Mouse (Mus musculus) layer of hippocampus, postnatal 10 days (tissue): ENCODE results near the gene Galns. TPM values are rescaled to one million over a fixed set of nuclear protein-coding genes. Genes with fewer than 3 reads are reported as not detected.
A peak's percentile ranks its signal among the peaks of the same experiment; 100 is the strongest.
"Not testable (repeated sequence)": the region's sequence is repeated elsewhere in the genome, so short reads cannot be mapped to it uniquely, and the experiment has no call there.

Experiments used
- DNase-seq, 2 experiments: peaks; one replicate each; pipeline ENCODE4 v3.0.0; 2021; ENCODE audit warnings: low spot score in 2 of 2
- total RNA-seq, 2 experiments: library from RNA; stranded (reverse); gene quantifications; 2 replicates each; pipeline ENCODE4 v1.2.3; 2021

Gene Galns
- total RNA-seq, 2 experiments from 2014 or later: 10.6 to 10.7 TPM

DNA sequence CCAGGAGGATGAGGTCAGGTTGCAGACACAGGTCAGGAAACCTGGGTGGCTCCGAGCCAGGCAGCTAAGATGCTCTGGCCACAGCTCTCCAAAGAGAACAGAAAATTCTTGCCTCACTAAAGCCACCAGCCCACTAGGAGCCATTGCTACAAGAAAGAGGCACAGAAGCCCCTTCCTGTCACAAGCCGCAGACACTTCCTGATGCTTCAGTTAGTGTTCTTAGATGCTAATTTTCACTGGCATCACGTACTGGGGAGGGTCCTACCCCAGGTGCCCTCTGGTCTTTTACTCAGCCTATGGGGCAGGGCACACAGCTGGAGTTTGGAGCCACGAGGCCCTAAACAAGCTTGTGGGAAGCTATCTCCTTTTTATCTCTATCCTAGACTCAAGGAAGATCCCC lies 15.2 kb downstream of the Galns start:
- no peak for DNase-seq

DNA sequence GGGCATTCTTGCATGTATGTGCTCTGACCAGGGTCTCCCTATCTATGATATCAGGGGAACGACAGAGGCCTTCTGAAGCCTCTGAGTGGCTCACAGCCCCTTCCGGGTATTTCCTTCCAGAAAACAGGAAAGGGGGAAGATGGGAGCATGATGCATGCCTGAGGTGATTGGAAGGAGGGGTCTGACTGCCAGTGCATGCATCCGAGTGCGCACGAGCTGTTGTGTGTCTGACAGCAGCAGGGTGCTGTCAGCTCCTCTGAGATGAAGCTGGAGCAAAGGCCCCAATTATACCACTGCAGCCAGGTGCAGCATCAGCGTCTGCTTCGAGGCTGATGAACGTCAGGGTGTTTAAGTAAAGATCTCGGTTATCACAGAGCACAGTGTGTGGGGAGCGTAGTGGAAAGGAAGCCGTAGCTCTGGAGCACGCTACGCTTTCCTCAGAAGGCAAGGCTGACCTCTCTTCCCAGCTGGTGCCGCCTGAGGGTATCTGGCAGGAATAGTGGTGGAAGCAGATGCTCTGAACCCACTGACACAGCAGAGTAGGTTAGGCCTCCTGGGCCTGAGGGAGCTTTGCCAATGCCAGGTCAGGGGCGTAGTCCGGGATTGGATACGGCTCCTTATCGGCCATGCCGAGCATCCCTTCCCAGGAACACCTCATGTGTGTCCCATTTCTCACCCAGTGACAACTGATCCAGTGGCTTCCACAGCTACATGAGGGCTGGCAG lies 17.3 kb downstream of the Galns start:
- DNase-seq: no peak

DNA sequence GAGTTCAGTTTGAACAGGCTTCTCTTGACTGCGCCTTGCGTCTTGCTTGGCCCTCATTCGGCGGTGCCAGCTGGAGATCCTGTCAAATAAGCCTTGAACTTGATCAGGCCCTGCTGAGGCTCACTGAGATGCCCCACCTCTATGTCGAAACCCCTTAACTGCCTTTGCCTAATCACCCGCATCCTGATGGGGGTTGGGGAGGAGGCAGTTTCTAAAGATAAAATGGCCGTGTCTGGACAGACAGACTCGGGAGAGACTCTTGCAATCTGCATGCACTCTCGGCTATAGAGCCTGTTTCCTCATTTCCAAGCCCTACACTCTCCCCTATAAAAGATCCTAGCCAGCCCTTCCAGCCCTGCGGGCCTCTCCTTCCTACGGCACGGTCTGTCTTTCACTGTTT lies 18.0 kb downstream of the Galns start:
- no peak for DNase-seq

DNA sequence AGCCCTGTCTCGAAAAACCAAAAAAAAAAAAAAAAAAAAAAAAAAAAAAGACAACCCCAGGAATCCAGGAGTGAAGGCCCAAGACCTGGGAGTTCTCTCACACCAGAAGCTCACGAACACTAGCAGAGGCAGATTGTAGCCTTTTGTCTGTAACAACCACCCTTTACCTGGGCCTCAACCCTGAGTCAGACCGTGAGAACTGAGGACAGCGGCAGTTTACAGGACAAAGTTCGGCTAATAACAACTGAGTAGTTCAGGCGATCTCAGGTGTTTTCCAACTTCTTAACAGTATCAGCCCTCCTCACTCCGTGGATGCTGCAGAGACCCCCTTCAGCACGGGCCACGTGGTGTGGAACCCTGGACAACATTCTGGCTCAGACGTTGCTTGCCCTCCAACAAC lies 24.5 kb downstream of the Galns start:
- no peak for DNase-seq

DNA sequence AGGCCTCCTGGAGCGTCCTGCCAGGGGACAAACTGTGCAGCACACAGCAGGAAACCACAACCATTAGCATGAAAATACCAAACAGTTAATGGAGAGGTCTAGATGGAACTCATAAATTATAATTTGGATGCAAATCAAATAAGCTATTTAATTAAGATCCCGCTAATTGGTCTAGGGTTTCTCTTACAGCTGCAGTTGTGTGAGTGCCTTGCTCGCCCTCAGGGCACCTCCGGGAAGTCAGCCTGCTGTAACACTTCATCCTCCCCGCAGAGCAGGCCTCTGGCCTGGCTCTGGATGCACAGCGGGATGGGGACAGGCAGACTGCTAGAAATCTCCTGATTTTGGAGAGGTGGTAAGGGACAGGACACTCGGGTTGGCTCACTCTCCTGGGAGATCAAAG lies 25.1 kb downstream of the Galns start:
- no peak for DNase-seq

DNA sequence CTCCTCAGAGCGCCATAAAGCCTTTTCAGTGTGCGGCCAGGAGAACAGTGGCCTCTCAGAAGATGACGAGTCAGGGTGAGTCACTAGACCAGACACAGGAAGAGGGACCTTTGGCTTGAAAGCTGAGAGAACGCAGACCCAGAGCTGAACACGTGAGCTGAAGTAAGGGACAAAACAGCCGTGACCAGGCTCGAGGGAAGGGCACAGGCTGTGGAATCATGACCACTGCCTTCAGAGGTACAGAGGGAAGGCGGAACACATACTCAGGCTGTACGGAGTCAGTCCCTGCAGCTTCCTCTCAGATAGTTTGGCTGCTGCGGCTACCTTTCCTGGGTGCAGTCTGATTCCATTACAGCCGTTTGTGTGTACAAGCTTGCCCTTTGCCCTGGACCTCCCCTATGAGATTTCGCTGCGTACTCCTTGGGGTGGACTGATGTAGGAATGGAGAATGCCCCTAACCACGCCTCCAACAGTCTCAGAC lies 25.8 kb downstream of the Galns start:
- no peak for DNase-seq

DNA sequence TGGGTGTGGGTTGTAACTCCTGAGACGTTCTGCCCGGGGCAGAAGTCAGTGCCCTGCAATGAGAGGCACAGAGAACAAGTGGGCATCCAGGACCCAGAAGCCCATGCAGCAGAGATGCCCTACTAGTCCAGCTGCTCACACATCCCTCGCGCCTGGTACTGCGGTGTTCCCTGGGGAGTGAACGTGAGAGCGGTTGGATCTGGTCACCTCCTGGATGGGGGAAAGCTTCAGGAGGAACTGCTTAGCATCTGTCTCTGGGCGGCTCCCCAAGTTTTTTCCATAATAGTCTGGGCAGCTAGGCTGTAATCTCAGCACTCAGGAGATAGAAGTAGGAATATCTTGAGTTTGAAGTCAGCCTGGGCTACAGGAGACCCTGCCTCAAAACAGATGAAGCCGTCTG lies 26.3 kb downstream of the Galns start:
- no peak for DNase-seq

DNA sequence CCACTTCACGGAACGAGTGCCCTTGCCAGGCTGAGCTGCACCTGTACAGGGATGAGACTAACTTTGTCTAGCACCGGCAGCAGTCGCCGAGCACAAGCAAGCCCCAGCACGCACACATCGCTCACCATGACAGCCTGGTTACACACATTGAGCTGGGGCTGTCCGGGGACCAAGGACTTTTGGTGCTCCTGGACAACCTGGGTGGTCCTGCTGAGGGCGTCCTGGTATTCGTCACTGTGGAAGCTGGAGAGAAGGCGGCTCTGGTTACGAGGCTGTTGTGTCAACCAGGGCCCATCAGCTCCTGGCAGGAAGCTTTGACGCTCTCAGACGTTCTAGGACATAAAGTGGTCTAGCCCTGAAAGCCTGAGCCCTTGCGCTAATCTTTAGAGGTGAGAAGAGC lies 30.3 kb downstream of the Galns start:
- no peak for DNase-seq

DNA sequence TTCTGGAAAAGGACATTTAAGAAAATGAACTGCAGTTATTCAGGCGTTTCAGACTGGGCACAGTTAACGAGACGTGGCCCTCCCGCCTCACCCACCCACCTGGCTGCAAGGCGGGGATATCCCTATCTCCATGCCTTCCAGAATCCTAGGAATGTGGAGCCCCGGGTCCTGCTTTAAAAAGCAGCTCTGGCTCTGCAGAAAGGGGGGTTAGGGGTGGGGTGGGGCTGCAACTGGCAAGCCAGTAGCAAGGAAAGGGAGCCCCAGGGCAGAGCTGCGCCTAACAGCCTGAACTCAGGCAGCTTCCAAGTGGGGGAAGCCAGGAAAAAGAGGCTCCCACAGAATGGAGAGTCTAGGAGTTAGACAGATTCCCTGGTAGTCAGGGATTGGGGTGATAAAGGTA lies 32.1 kb downstream of the Galns start:
- DNase-seq: no peak

DNA sequence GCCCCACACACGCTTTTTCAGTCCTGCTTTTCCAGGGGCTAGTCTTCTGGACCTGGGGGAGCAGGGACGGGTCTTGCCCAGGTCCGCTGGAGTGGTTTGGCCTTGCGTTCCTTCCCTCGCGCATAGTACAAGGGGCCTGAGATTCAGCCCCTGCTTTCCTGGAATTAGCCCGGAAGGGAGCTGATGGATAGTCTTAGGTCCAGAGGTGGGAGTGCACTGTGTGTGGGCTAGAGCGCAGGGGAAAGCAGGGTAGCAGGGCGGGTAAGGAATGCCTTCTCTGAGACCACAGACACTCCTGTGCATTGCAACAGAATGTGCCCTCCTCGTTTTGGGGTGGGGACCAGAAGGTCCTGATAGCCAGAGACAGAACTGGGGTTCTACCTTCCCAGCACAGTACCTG lies 34.1 kb downstream of the Galns start:
- DNase-seq: no peak

DNA sequence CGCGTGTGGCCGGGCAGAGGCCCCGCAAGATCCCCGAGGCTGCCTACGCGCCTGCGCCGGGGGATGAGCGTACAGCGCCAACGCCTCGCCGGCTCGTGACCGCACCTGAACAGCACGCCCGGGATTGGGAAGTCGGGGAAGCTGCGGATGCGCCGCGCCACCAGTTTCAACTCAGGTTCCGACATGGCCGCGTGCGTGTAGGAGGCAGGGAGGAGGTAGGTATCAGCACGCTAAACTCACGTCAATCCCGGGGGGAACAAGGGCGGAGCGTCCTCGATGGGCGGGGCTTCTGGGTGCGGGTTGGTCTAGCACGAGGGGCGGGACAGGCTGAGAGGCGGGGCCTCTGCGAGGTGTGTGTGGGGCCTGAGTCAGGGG lies 34.6 kb downstream of the Galns start, which contains the start of gene Aprt:
Gene Aprt (minus strand): TSS at position 262 of the 375 bp plus-strand sequence.
- DNase-seq: peak; percentile 89 to 92

DNA sequence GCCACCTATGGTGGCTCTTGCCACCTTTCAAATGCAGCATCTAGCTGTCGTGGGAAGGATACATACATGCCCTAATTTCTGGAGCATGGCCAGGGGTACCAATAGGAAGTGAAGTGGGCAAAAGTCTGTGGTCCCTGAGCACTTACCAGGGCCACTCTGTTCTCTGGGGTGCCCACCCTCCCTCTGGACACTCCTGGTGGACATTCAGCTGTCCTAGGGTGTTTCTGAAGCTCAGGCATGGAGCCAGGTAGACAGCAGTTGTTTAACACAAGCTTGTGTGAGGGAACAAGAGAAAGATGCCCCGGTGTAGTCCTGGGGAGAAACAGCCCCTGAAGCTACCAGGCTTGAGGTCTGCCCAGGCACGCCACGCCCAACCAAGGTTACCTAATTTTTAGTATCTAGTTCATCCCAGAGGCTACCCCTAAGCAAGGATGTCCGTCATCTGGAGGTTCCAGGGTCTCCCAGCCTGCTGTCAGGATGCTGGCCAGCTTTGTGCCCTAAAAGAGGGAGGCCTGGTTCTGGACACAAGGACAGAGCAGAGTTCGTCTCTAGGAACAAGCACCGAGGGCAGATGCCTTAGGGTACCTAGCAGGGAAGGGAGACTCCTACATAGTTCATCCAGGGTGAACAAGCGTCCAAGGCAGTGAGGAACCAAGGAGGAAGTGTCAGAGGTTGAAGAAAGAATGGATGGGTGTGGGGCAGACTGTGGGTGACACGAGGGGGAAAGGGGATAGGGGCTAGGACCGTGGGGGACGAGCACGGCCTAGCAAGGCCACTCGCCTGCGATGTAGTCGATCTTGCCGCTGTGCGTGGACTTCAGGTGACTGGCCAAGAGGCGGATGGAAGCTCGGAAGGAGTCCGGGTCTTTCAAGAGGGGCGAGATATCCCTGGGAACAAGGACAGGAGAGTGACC lies 35.3 kb downstream of the Galns start:
- DNase-seq: no peak

DNA sequence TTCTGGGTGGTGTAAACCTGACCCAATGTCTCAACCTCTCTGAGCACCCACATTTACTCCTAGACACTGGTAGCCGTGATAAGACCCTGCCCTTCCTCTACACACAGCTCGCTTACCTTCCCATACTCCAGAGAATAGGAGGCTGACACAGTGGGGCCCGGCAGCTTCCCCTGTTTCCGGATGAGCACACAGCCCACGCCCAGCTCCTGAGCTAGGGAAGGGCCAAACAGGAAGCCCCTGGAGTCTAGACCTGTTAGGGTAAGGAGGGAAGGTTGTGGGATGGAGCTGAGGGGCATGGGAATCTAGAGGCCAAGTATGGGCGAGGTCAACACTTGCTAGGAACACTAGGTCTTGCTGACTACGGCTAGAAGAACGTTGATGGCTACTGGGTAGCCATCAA lies 36.0 kb downstream of the Galns start:
- no peak for DNase-seq

DNA sequence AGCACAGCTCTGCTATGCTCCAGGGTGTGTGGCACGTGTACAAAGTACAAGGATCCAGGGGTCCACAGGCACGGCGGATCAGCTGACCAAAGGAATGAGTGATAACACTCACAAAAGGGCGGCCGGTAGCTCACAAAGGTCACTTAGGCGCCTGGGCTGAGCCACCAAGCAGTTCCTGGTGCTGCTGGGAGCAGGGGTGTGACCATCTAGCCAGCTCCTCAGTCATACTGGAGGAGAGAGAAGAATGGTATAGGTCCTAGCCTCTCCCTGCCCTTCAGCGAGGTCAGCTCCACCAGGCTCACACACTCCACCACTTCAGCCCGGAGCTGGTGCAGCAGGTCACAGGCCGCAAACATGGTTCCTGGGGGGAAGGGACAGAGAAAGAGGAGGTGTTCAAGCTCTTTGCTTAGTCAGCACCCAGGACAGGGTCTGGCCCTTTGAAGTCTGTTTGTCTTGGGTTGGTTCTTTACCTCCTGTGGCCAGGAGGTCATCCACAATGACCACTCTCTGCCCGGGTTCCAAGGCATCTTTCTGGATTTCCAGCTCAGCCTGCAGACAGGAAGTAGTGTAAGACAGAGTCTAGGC lies 36.5 kb downstream of the Galns start:
- no peak for DNase-seq

DNA sequence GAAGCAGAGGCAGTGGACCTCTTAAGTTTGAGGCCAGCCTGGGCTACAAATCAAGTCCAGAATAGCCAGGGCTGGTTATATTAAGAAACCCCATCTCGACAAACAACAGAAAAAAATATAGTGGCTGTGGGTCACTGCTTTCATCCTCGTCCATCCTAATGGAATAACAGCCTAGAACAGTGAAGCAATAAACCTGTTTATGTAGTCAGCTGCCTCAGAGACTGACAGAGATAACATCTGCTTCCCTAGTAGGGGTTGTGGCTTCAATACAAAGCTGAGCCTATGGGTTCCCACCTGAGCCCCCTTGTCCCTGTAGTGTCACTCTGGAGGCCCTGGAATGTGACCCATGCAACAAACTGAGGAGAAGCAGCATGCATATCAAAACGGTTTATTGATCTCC lies 37.0 kb downstream of the Galns start:
- no peak for DNase-seq

DNA sequence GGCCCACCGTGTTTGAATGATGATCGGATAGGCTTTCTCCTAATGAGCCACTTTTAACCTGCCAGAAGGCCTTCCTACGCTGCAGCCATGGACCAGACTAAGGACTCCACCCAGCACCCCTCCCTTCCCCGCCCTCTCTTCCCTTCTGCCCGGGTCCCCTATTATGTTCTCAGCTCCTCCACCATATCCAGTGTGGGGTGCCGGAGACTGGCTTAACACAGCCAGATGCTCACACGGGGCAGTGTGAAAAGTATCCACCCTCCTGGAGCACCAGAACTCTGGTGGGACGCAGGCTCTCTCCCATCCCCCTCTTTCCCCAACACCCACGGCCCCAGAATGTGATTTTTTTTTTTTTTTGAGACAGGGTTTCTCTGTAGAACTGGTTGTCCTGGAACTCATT lies 37.7 kb downstream of the Galns start:
- DNase-seq: no peak

DNA sequence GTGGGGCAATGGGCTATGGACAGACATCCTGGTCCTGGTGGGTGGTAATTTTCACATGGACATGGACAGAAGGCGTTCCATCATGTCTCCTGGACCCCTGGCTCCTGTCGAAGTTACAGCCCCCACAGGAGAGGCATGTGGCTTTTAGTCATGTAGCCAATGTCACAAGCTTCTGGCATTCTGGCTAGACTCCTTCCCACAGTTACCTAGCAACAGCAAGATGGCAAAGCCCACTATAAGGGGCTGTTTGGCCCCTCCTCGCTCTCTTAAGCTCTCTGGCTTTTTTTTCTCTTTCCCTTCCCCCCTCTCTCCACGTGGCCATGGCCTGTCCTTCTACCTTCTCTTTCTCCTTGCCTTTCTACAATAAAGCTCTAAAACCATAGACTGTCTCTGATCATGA lies 38.1 kb downstream of the Galns start:
- DNase-seq: not testable (repeated sequence)

DNA sequence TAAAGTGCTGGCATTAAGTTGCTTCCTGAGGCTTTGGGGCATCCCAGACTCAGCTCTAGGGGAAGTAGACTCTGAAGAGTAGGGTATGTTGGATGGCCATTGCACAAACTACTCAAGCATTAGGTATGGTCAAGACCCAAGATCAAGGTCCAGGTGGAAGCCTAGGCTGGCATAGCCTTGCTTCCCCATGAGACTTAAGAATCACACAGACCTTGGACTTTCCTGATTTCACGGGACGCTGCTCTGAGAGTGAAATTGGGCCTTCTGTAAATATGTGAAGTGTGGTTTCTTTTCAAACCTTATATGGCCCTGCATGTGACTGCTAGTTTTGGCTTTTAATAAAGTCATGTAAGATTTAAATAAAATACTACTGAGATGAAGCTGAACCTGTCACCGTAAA lies 38.5 kb downstream of the Galns start:
- DNase-seq: no peak

DNA sequence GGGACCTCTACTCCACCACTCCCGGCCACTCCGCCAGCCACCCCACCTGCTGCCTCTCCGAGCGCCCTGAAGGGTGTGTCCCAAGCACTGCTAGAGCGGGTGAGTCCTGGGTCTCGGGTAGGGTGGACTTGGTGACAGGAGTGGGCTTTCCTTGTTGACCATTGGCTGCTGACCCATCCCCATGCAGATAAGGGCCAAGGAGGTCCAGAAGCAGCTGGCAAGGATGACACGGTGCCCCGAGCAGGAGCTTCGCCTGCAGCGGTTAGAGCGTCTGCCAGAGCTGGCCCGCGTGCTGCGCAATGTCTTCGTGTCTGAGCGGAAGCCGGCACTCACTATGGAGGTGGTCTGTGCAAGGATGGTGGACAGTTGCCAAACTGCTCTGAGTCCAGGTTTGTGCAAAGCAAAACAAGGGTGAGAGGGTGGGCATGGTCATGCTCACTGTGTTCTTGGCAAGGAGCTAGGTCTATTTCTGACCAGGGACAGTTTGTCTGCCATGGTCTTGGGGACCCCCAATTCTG lies 39.5 kb downstream of the Galns start:
- DNase-seq: no peak

DNA sequence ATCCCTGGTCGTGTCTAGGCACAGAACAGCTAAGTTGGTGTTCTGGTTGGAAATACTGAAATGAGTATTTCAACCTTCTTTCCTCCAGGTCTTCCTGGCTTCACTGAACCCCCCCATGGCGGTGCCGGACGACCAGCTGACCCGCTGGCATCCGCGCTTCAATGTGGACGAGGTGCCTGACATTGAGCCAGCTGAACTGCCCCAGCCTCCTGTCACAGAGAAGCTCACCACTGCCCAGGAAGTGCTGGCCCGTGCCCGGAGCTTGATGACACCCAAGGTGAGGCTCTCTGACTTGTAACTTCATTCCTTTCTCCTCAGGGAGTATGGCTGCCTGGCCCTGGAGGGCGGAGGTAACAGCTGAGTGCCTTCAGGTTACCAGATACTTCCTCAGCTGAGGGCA lies 40.1 kb downstream of the Galns start:
- DNase-seq: no peak

DNA sequence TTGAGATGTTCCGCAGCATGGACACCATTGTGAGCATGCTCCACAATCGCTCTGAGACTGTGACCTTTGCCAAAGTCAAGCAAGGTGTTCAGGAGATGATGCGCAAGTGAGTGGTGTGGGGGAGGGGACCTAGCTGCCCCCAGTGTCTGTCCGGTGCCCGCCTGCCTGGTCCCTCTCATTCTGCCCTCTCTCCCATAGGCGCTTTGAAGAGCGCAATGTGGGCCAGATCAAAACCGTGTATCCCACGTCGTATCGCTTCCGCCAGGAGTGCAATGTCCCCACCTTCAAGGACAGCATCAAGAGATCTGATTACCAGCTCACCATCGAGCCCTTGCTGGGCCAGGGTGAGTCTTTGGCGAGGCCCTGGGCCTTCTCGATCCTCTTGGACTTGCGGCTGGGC lies 41.3 kb downstream of the Galns start:
- no peak for DNase-seq

DNA sequence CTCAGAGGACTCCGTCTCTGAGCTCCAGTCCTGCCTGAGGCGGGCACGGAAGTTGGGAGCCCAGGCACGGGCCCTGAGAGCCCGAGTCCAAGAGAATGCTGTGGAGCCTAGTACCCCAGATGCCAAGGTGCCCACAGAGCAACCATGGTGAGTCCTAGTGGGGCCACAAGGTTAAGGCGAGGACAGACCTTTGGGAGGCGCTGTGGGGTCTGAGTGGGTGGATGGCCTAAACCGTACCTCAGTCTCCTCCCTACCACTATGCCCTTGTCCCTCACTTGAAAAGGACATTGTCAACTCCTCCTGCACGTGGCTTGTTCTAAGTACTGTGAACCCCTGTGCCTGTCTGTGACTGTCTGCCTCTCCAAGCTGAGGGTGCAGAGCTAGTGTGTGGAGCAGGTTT lies 41.9 kb downstream of the Galns start:
- no peak for DNase-seq
